Mouse (Mus musculus): ENCODE measurements around the gene Hist1h2ae.

DNA sequence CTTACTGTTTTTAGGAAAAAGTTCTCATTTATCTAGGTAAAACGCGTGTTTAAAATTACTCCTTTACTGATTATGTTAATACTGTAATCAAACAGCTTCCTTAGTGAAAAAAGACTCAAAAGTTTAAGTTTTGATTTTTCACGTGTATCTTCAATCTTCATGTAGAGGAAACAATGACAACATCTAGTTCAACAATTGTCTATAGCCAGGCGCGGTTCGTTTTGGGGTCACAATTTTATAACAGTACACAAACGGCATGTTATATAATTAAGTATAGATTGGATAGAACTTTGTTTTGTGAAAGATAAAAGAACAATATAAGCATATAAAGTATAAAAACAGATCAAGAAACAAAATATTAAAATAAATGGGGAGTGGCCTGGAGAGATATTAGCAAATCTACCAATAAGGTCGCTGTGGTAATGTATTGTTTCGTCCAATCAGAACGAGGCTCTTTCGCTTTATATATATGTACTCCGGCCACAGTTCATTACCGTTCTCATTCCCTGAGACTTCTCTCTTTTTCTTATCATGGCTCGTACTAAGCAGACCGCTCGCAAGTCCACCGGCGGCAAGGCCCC is 4.3 kb upstream of the Hist1h2ae start, which contains the start of gene Hist1h3d:
- TF ChIP-seq ZNF384 (IDR thresholded peaks at IDR 0.05; ENCODE audit: low read depth, low read length) (no peak), MAFK (IDR thresholded peaks at IDR 0.05; ENCODE audit: insufficient read depth, low read depth, low read length) (no peak), CHD2 (IDR thresholded peaks at IDR 0.05; ENCODE audit: low read depth, low read length) (0 out of 2 replicates have a peak, but pooled peaks have one; percentile 23), ZC3H11A (IDR thresholded peaks at IDR 0.05; ENCODE audit: borderline replicate concordance, low read depth, low read length) (no peak)

All from ES-E14 (cell line).